Mouse (Mus musculus) frontal cortex, postnatal 10 days (tissue): Measurements from ENCODE around the gene Tollip.
A peak's percentile ranks its signal among the peaks of the same experiment; 100 is the strongest.
"Not testable (repeated sequence)": the region's sequence is repeated elsewhere in the genome, so short reads cannot be mapped to it uniquely, and the experiment has no call there.

Experiments
- DNase-seq, 2 experiments: peaks; one replicate each; pipeline ENCODE4 v3.0.0; 2022; ENCODE audit warnings: low spot score in 2 of 2, mixed read lengths in 1 of 2

The Tollip gene

DNA sequence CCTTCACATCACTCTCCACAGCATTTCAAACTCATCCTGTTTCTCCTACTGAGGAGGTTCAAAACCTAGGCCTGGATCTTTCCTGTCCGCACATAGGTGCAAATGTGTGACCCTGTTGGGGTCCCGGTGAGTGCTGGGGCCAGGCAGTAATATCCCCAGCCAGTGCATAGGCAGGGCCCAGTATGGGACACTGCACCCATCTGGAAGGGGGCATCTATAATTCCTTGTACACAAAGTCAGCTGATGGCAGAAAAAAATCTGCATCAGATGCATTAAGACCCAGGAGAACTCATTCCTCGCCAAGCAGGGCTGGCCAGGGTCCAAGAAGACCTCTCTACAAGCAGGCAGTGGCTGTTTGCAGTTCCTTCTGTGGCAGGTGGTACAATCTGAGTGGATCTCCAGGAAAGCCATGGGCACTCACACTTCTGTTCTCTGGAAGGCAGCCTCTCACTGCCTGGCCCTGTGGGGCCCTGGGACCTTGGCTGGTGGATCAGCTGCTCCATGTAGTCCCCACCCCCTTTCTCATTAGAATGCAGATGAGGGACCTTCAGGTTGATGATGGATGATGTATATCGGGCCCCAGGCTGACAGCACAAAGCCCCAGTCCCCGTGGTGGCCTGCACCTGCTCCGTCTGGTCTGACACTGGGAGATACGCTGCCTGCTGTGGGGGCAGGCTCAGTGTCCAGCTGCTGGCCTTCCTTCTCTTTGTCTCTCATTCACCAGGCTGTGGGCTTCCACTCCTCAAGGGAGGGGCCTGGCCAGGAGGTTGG is 16.0 kb upstream of the Tollip start:
- no peak for DNase-seq

DNA sequence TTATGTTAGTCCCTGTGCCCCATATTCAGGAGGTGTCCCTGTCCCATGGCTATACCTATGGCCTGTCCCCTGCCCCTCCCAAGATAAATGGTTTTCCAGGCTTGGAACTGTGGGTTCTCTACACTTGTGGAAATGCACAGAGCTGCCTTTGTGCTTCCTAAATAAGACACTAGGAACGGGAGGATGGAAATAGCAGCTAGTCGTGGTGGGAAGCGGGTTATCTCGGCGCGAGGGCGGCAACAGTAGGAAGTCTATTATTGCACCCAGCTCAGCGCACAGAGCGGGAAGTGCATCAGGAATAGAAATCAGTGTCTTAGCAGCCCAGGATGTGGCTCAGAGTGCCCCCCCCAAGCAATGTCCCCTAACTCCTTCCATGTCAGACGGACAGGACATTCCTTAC is 10.3 kb upstream of the Tollip start:
- peak in 1 of 2 experiments; percentile 51 for DNase-seq

DNA sequence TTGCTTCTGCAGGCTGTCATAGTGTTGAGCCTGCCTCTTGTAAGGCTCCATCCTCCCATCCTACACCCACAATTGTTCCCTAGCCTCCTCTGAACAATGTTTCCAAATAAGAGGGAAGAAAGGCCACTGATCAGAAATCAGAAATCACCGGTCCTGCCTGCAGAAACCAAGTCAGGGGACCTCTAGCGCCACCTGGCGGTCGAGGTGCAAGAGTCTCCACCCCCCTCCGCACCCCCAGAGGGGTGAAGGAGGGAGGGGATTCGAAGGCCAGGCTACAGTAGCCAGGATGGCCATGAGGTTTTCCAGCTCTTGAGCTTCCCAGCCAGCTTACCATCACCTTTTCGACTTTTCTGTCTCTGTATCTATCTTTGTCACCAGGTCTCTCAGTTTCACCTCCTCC is 6.6 kb upstream of the Tollip start:
- peak in 1 of 2 experiments; percentile 51 for DNase-seq

DNA sequence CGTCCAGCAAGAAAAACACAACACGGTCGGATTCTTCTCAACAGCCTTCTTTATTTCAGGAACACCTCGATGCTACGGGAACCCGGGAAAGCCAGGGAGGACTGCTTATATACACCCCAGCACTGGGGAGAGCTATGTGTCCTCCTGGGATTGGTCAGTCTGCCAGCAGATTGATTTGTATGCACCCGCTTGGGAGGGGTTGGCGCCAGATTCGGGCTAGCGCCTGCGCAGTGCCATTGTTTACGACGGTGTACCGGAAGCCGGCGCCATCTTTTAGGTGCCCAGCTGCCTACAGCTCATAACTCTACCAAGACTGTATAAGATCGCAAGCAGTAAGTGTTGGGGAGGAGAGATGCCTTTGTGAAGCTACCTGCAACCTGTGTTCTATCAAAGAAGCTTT is 5.8 kb upstream of the Tollip start:
- not testable (repeated sequence) for DNase-seq

DNA sequence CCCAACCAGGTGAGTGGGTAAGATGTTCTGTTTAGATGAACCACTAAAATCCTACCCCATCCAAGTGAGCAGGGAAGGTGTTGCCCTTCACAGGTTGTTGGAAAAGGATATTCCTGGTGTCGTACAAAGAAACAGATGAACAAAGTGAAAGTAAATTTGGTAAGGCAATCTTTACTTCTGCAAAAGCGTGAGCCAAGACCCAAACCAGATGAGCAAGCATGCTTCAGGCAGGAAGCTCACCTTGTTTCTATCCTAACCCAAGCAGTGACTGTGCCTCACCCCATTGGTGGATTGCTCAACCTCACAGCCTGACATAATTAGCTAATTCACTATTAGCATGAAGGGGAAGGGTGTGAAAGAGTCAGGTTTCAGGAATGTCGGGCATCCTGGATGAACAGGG is 7.0 kb downstream of the Tollip start:
- no peak for DNase-seq

DNA sequence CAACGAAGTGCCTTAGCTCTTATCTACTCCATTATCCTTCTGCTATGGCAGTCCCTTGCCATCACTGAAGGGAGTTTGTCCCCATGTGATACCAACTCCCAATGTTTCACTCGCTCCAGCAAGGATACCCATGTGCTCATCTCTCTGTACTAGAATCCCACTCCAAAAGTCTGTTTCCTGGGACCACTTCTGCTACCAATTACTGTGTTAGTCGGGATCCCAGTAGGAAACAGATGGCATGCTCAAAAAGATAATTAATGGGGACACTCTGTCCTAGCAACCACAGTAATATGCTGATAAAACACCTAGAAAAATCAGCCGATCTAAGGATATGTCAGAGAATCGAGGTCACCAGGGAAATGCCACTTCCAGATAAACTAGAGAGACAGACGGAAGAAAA is 9.7 kb downstream of the Tollip start:
- no peak for DNase-seq

DNA sequence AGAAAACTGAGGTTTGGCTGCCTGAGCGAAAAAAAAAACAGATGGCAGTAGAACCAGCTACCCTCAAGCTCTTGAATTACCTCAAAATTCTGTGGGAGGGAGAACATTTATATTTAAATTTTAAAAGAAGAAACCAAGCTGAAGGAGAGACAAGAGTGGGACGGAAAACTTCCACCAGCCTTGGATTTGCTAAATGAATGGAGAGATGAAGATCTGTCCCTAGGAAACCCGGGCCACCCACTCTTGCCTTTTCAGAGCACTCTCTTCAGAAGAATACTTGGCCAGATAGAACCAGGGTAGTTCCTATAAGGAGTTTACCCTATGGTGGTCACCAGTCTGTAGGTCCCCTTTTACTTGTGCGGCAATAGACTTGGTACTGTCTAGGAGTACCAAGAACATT is 15.5 kb downstream of the Tollip start:
- peak; percentile 28 to 48 for DNase-seq

DNA sequence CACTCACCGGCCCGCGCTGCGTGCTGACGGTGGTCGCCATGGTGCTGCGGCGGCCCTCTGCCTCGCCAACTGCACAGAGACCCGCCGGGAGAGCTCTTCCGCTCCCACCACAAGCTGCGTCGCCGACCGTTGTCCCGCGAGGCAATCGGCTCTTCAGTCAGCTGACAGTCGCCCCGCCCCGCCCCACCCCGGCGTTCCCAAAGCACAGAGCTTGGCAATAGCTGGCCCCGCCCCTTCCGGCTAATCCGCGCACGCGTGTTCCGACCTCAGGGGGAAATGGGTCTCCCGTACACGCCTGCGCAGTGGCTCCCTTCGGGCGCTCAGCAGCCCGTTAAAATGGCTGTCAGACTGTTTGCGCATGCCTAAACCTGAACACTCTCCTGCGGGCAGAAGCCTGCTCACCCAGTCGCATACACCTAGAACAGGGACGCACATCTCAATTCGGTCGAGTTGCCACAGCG is 16.0 kb downstream of the Tollip start:
- peak; percentile 97 to 99 for DNase-seq

DNA sequence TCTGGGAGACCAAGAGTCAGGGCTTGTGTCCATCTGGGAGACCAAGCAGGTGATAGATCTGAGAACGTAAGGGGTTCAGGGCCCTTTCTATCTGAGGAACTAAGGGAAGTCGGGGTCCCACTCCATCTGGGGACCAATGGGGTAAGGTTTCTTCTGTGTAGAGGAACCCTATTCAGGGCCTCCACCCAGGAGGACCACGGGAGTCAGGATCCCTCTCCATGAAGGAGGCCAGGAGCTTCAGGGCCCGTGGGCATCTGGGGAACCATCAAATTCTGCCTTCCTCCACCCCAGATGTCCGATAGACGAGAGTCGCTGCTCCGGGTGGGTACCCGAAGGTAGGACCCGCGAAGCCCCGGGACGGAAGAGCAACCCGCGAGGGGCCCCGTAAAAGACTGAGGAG is 16.5 kb downstream of the Tollip start:
- no peak for DNase-seq

DNA sequence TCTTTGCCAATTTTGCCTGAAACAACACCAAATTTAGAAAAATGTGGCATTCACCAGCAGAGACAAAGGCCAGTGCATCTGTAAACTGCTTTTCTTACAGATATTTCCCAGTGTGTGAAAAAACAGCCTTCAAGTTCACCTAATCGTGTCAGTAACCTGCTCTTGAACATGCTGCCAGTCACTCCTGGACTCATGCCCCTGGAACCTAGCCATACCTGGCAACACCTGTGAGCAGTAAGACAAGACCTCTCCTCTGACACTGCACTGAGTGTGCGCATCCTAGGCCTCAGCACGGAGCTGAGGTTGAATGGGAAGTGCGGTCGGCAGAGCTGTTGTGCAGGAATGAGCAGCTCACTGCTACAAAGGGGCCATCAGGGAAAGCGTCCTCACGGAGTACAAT is 26.2 kb downstream of the Tollip start:
- DNase-seq, result no peak

DNA sequence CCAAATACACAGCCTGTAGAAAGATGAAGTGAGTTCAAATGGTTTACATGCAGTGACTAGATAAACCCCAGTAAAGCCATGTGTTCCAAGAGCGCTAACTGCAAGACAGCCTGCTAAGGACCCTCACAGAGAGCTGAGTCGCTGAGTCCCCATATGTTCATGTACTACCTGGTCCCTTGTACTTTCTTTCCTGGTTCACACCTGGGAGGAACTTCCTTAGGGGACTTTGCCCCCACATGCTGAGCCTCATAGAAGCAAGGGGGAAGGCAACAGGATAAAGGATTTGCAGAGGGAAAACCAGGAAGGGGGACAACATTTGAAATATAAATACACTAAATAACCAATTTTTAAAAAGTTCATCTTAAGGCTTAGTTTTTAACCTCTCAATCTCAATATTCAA is 39.5 kb downstream of the Tollip start:
- DNase-seq, result no peak

DNA sequence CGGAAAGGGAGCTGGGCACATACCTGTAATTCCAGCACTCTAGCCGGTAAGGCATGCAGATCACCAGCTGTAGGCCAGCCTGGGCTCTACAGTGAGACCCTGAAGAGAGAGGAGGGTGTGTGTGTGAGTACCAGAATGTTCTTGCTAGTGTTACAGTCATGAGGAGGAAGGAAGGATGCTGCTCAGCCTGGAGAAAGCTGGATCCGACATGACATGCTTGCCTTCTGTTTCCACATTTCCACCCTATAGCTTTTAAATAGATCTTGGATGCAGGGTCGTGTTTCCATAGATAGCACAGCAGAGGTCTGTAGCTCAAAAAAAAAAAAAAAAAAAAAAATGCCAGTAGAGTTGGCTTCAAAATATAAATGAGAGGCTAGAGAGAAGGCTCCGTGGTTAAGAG is 43.4 kb downstream of the Tollip start:
- DNase-seq, result no peak

DNA sequence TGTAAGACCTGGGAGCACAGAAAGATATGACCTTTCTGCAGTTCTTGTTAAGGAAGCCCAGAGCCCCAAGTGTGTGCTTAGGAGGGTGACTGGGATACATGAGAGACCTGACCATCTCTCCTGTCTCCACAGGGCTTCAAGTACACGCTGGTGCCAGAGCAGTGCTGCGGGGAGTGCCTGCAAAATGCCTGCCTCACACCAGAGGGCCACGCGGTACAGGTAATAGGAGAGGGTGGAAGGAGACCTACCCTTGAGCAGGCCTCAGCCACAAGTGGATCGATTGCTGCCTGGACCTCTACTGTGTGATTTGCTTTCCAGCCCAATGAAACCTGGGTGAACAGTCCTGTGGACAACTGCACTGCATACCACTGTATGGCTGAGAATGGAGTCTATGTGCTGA is 47.8 kb downstream of the Tollip start:
- no peak for DNase-seq

DNA sequence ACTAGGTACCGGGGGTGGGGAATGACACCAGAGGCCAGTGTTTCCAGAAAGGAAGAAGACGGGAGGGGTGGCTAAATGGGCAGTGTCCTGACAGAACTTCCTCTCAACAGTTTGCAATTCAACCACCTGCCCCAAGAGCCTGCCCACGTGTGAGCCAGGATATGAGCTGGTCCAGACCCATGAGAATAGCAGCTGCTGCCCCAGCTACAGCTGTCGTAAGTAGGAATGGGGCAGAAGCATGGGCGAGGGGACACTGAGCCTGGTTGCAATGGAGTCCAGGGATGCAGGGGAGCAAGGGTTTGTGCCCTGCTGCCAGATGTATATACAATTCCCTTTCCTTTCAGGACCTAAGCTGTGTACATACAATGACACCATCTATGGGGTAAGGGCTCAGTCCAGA is 48.7 kb downstream of the Tollip start:
- no peak for DNase-seq

DNA sequence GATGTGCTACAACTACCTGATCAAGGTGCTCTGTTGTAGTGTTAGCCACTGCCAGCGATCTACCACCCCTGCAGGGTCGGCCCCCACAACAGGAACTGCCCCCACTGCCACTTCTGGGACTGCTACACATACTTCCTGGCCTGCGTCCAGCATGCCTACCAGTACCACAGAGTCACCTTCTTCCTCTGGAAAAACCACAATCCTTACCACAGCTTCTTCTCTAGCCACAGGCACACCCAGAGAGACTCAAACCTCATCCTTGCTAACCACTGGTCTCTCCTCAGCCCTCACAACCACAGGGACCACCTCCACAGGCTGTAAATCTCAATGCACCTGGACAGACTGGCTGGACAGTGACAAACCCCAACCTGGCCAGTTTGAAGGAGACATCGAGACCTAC is 57.3 kb downstream of the Tollip start:
- no peak for DNase-seq

DNA sequence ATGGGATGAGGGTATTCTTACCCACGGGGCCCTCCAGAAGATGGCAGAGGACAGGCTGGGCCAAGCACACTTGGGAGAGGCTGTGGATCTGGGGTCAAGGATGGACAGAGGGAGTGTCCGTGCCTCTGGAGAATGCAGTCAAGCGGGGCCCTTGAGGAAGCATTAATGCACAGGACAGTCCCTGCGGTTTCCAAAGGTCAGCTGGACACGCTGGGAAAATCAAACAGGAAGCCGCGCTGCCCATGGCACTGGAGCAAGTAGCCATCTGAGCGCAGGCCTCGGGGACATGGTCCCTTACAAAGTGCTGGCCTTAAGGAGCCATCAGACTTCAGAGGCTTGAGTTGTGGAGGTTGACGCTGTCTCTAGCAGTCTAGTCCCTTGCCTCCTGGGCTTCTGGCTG is 78.0 kb downstream of the Tollip start:
- DNase-seq, result no peak

DNA sequence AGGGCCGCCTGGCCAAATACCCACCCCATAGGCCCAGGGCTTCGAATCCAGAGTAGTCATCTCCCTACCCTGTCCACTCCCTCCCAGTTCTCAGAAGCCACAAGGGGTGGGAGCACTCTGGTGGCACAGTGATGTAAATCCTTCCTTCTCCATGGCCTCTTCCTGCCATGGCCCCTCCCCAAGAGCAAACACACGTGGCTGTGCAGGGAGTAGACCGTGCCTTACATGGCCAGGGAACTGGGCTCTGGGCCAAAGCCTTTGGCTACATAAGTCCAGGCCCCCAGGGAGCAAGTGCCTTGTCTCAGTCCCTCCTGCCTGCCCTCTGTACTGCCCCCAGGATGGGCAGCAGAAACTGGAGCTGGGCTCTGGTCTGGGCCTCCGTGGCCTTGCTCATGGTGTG is 79.5 kb downstream of the Tollip start, which contains the start of gene Muc5b:
Muc5b (plus strand) TSS at position 292 of the 400 bp plus-strand sequence.
- DNase-seq, result no peak

DNA sequence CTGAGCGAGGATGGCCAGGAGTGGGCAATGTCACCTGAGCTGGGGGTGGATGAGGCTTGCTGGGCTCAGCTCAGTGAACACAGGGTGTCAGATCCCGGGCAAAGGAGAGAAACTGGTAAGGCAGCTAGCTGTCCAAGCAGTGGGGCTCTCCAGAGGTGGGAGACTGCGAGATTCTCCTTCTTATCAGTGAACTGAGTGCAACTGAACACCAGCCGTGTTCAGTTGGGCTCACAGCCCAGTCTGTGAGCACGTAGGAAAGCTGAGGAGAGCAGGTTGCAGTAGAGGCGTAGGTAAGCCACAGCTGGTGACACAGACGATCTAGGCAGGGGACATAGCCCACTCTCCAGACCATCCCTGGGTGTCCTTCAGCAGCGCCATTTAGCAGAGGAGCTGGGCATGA is 81.9 kb downstream of the Tollip start:
- no peak for DNase-seq

DNA sequence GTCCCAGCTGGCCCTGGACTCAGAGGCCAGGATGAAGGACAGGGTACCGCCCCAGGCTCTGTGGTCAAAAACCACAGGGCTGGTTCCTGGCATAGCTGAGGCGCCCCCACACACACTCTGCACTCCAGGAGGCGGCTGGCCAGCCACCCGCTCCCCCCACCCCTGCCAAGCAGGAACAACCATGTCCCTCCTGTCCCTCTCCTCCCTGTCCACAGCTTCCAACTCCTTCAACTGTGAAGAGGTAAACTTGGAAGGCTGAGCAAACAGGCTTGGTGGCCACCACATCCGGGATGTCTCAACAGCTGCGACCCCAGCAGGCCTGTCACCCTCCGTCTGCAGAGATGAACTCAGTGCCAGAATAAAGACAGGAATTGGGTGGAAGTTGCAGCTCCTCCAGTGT is 82.4 kb downstream of the Tollip start:
- no peak for DNase-seq
